8 mouse cellular contexts compared by ENCODE assay signal in genomic region chr9:44878776-44879500, GRCm38 (mm10). TPM values are rescaled to one million over a fixed set of nuclear protein-coding genes. Genes with fewer than 3 reads are reported as not detected.
DNase-seq lines count a peak whose midpoint lies in the region; ATAC-seq lines count a peak whose summit lies in the region.

No protein-coding gene starts in this region.

- peak overlapping the region; percentile 98 for H3K27ac ChIP-seq in forebrain, embryonic 10.5 days

- no peak for ATAC-seq in erythroblast, adult 5-6 weeks (replicated peaks; ENCODE audit: low FRiP score, poor library complexity, severe bottlenecking)
- ATAC-seq in frontal cortex, adult (ENCODE audit: low TSS enrichment) = no peak

- peaks cover 19% of the 10 kb centered on the region for H3K36me3 ChIP-seq in erythroblast, embryonic 14.5 days (ENCODE audit: control insufficient read depth)
- H3K36me3 ChIP-seq in forebrain, embryonic 10.5 days (replicated peaks) = peaks cover 27% of the 10 kb centered on the region
- H3K36me3 ChIP-seq in splenic B cell, adult 2 months (ENCODE audit: control insufficient read depth, insufficient read depth, low read length, poor library complexity, severe bottlenecking) = no peaks in the 10 kb centered on the region; the same call in 1 of the 2 replicates

- no peaks in the 10 kb centered on the region for H3K9me3 ChIP-seq in erythroblast, embryonic 14.5 days (ENCODE audit: control insufficient read depth, low read length)
- no peaks in the 10 kb centered on the region for H3K9me3 ChIP-seq in forebrain, embryonic 10.5 days

- peaks cover 42% of the 10 kb centered on the region for H3K4me1 ChIP-seq in erythroblast, embryonic 14.5 days (ENCODE audit: control insufficient read depth)
- H3K4me1 ChIP-seq in forebrain, embryonic 10.5 days = peaks cover 76% of the 10 kb centered on the region

- 44% methylated on average over 9 of the region's 9 CpGs for WGBS in forebrain, embryonic 10.5 days

- peaks cover 18% of the 10 kb centered on the region for H3K27me3 ChIP-seq in erythroblast, embryonic 14.5 days (ENCODE audit: control insufficient read depth)
- no peaks in the 10 kb centered on the region for H3K27me3 ChIP-seq in forebrain, embryonic 10.5 days (ENCODE audit: poor library complexity, severe bottlenecking)
- no peaks in the 10 kb centered on the region for H3K27me3 ChIP-seq in splenic B cell, adult 2 months (ENCODE audit: control insufficient read depth, insufficient read depth, low read length, poor library complexity, severe bottlenecking)

- DNase-seq in B cell, adult 2 months = peak; percentile 41 to 46
- no peak for DNase-seq in forebrain, embryonic 10.5 days (ENCODE audit: extremely low spot score, low spot score)
- peak; percentile 10 for DNase-seq in liver
- peak; percentile 55 for DNase-seq in splenic B cell, adult 2 months (ENCODE audit: low read depth, low spot score)
- no peak for DNase-seq in urinary bladder, postnatal 14 days (ENCODE audit: low spot score)

- peak overlapping the region; percentile 95 for H3K4me3 ChIP-seq in erythroblast, embryonic 14.5 days (replicated peaks)
- H3K4me3 ChIP-seq in forebrain, embryonic 10.5 days = peak overlapping the region; percentile 96

RNA-seq across cellular contexts. Expression of gene Kmt2a, which starts 2.2 kb away (rescaled TPM):
- 0.29 and 0.38 TPM in 2 replicates for polyA plus RNA-seq in erythroblast, embryonic 14.5 days (2012)
- 15.8 and 32.8 TPM in 2 replicates for total RNA-seq in erythroblast, adult 5-6 weeks (2015; ENCODE audit: low replicate concordance)
- total RNA-seq in erythroblast, adult 5-6 weeks (2017; ENCODE audit: low replicate concordance) = 6.0 and 7.8 TPM in 2 replicates
- polyA plus RNA-seq in forebrain, embryonic 10.5 days (2016; fragmentation: Nextera tagmentation; extraction: Ambion mirVana) = 10.3 and 10.8 TPM in 2 replicates

RNA-seq across cellular contexts. Expression of gene Atp5l, which starts 41.6 kb away (rescaled TPM):
- polyA plus RNA-seq in erythroblast, embryonic 14.5 days (2012) = 7.2 and 8.5 TPM in 2 replicates
- 219 and 228 TPM in 2 replicates for total RNA-seq in erythroblast, adult 5-6 weeks (2015; ENCODE audit: low replicate concordance)
- total RNA-seq in erythroblast, adult 5-6 weeks (2017; ENCODE audit: low replicate concordance) = 38.1 and 117 TPM in 2 replicates
- 509 and 532 TPM in 2 replicates for polyA plus RNA-seq in forebrain, embryonic 10.5 days (2016; fragmentation: Nextera tagmentation; extraction: Ambion mirVana)

Comparison
In these comparisons a context has a peak if more than half of its experiments do, and no peak if none do; other contexts are left out.
1. DNase-seq: peak in B cell, adult 2 months (2 of 2), liver (single experiment) and splenic B cell, adult 2 months (single experiment); none in forebrain, embryonic 10.5 days (single experiment) and urinary bladder, postnatal 14 days (single experiment).
2. RNA of gene Atp5l, which starts 41.6 kb away (polyA plus RNA-seq): 509 to 532 TPM in forebrain, embryonic 10.5 days; 7.2 to 8.5 TPM in erythroblast, embryonic 14.5 days; every median in the first group is over 10 times any median in the second.